Mouse (Mus musculus): ENCODE results near the gene Hist1h2ak. TPM values are rescaled to one million over a fixed set of nuclear protein-coding genes. Genes with fewer than 3 reads are reported as not detected.

The Hist1h2ak gene
- polyA plus RNA-seq, 1 experiment from 2014 or later = 43.1 TPM

DNA sequence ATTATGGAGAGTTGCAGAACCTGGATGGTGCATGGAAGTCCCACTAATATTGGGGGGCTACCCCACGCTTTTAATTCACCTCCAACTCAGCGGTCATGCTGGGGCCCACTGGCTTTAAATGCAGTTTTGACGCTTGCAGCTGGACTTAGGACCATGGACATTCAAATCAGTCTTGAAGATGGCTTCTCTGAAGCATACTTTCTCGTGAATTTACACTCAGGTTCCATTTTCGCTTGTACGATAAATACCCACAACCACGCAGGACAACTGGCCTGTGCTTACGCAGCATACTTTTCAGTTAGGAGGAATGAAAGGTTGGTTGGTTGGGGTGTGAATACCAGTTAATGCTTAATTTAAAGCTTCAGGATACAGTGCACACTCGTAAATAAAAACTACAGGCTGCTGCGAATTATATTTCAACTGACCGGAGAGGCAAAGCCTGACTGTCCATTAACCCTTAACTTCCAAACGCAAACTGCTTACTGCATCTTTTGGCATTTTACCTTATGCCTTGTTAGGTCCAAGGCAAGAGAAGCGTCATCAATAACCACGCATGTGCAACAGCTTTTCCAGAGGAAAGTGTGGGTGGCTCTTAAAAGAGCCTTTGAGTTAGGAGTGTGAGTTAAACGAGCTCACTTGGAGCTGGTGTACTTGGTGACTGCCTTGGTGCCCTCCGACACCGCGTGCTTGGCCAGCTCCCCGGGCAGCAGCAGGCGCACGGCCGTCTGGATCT is 38.3 kb downstream of the Hist1h2ak start:
- Histone ChIP-seq H3K4me1 (peaks cover 24% of the 10 kb centered on the region), H3K9me3 (no peaks in the 10 kb centered on the region), H3K36me3 (no peaks in the 10 kb centered on the region), H3K4me2 (peak overlapping the region; percentile 80), H3K9ac (peak overlapping the region; percentile 62), H3K27ac (peak overlapping the region; percentile 89), H3K27me3 (no peaks in the 10 kb centered on the region), H3K4me3 (peak overlapping the region; percentile 34)
- ATAC-seq (ENCODE audit: borderline replicate concordance, extremely low read depth, low FRiP score, low TSS enrichment) = no peak
- under 1% methylated on average over 22 of the region's 22 CpGs for WGBS

DNA sequence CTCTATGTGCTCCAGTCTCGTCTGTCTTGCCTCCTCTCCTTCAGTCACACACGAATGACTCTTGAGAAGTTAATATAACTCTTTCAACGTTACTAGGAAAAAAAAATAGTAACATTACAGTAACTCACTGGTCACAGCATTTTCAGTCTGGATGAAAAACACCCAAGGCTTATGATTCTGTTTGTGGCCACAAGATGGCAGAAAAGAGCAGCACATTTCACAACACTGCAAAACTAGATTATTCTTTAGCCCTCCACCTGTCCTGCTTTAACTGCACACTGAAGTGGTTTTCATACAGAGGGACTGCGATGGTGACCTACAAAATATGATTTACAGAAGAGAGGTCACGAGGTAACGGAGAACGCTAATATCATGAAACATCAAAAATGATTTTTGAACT is 38.9 kb downstream of the Hist1h2ak start:
- Histone ChIP-seq H3K4me1 (peaks cover 20% of the 10 kb centered on the region), H3K27me3 (no peaks in the 10 kb centered on the region), H3K9ac (peak overlapping the region; percentile 62), H3K27ac (peak overlapping the region; percentile 89), H3K4me3 (peak overlapping the region; percentile 34), H3K9me3 (no peaks in the 10 kb centered on the region), H3K36me3 (no peaks in the 10 kb centered on the region), H3K4me2 (peak overlapping the region; percentile 80)
- 0% methylated on average over 7 of the region's 7 CpGs for whole genome bisulfite sequencing
- no peak for ATAC-seq (ENCODE audit: borderline replicate concordance, extremely low read depth, low FRiP score, low TSS enrichment)

DNA sequence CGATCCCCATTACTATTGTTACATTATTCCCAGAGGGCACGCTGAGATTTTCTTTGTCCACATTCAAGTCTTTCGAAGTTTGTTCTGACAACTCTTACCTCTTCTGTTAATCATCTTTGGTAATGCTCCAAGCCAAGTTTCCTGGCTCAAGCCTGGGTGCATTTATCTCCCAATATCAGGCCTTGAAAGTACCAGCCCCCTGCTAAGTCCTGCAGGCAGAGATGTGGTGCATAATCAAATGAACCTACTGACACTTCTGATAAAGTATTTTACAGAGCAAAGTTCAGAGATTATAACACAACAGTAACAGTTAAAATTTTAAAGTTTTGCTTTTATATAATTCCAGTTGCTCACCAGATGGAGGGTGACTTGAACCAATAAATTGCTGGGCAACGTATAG is 41.9 kb downstream of the Hist1h2ak start:
- no peak overlapping the region for H3K9ac ChIP-seq
- H3K27me3 ChIP-seq = no peaks in the 10 kb centered on the region
- peak overlapping the region; percentile 75 for H3K4me3 ChIP-seq
- WGBS = 19% methylated on average over 4 of the region's 4 CpGs
- peaks cover 10% of the 10 kb centered on the region for H3K4me1 ChIP-seq
- ATAC-seq (ENCODE audit: borderline replicate concordance, extremely low read depth, low FRiP score, low TSS enrichment) = no peak
- H3K4me2 ChIP-seq = peak overlapping the region; percentile 61
- no peak overlapping the region for H3K27ac ChIP-seq
- no peaks in the 10 kb centered on the region for H3K9me3 ChIP-seq
- no peaks in the 10 kb centered on the region for H3K36me3 ChIP-seq

GRCm38 (mm10) chr13:21710821-21711525 is 42.7 kb downstream of the Hist1h2ak start:
- peak overlapping the region; percentile 75 for H3K4me3 ChIP-seq
- no peaks in the 10 kb centered on the region for H3K36me3 ChIP-seq
- peaks cover 10% of the 10 kb centered on the region for H3K4me1 ChIP-seq
- under 1% methylated on average over 22 of the region's 22 CpGs for WGBS
- H3K9ac ChIP-seq = peak overlapping the region; percentile 39; the same call in 1 of the 2 replicates
- peak overlapping the region; percentile 61 for H3K4me2 ChIP-seq
- ATAC-seq (ENCODE audit: borderline replicate concordance, extremely low read depth, low FRiP score, low TSS enrichment) = peak; percentile 78; the same call in 1 of the 2 replicates
- no peaks in the 10 kb centered on the region for H3K27me3 ChIP-seq
- H3K27ac ChIP-seq = peak overlapping the region; percentile 49; the same call in 1 of the 2 replicates
- H3K9me3 ChIP-seq = no peaks in the 10 kb centered on the region

DNA sequence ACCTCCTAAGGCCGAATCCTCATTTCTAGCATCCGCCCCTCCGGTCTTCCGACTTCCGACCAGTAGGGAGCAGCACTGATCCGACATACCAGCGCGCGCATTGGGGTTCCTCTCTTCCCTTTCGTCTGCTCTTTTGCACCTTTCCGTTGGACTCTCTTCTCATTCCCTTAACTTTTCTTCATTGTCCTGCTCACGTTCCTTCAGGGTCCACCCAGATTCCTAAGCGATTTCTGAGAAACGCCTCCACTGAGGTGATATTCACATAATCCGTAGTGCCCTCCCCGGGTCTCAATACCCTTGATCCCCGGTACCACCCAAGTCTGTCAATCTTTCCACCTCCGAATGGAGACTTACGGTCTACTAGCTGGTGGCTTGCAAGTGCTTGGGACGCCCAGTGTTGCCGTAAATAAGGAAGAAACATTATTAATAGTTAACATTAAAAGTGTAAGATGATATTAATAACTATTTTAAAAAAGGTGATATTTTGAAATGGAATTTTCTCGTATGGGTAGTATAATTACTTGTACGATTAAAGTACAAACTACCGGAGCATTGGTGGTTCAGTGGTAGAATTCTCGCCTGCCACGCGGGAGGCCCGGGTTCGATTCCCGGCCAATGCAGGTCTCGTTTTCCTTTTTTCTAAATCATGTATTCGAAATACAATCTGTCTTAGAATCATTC is 43.5 kb downstream of the Hist1h2ak start:
- Histone ChIP-seq H3K27ac (peak overlapping the region; percentile 93), H3K9me3 (no peaks in the 10 kb centered on the region), H3K4me1 (peaks cover 6% of the 10 kb centered on the region), H3K4me3 (peak overlapping the region; percentile 75), H3K36me3 (no peaks in the 10 kb centered on the region), H3K4me2 (peak overlapping the region; percentile 61), H3K9ac (peak overlapping the region; percentile 55), H3K27me3 (no peaks in the 10 kb centered on the region)
- ATAC-seq (ENCODE audit: borderline replicate concordance, extremely low read depth, low FRiP score, low TSS enrichment) = peak; percentile 73; the same call in 1 of the 2 replicates
- under 1% methylated on average over 32 of the region's 32 CpGs for WGBS

DNA sequence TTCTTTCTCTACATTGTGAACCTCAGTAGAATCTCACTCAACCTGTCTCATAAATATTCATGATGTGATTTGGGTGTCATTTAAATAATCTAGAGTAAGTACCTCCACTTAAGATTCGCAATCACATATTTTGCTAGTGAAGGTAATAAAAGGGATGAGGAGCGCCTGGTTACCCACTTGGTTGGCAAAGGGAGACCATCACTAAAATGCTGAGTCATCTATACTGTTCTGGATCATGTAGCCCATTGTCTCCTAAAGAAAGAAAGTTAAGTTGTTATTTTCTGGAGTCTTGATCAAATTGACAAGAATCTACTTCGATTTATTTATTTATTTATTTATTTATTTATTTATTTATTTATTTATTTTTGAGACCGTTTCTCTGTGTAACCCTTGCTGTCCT is 47.0 kb downstream of the Hist1h2ak start:
- no peak for ATAC-seq (ENCODE audit: borderline replicate concordance, extremely low read depth, low FRiP score, low TSS enrichment)
- H3K9me3 ChIP-seq = no peaks in the 10 kb centered on the region
- H3K27me3 ChIP-seq = no peaks in the 10 kb centered on the region
- H3K9ac ChIP-seq = no peak overlapping the region
- no peak overlapping the region for H3K27ac ChIP-seq
- H3K4me2 ChIP-seq = no peak overlapping the region
- no peak overlapping the region for H3K4me3 ChIP-seq
- H3K36me3 ChIP-seq = no peaks in the 10 kb centered on the region
- WGBS = 66% methylated on average over 4 of the region's 4 CpGs
- 0 out of 2 replicates have a peak, but pooled peaks cover 2% of the 10 kb centered on the region for H3K4me1 ChIP-seq

Small RNA genes lying within 50 kb of the gene (microRNA-seq; reads per million reads assigned to microRNA genes)
- not detected for gene Gm44346
- not detected for gene Gm44357
- gene Gm44367 = not detected
- 0.56 reads per million for gene Gm44454

Other genes with a start within 250 kb of the Hist1h2ak start
- 5.5 and 6.8 TPM in 2 replicates for gene Zkscan8, start 222.7 kb downstream of the Hist1h2ak start, polyA plus RNA-seq (2015; fragmentation: Nextera tagmentation; extraction: Ambion mirVana)
- 0.10 and 0.26 TPM in 2 replicates for gene Olfr1366, start 211.0 kb downstream of the Hist1h2ak start, polyA plus RNA-seq (2015; fragmentation: Nextera tagmentation; extraction: Ambion mirVana)
- 0.04 TPM in 1 of 2 replicates, not detected in the other for gene Olfr1535, start 193.9 kb downstream of the Hist1h2ak start, polyA plus RNA-seq (2015; fragmentation: Nextera tagmentation; extraction: Ambion mirVana)
- gene Olfr1364, start 172.1 kb downstream of the Hist1h2ak start, polyA plus RNA-seq (2015; fragmentation: Nextera tagmentation; extraction: Ambion mirVana) = not detected in 2 replicates
- not detected in 2 replicates for gene Olfr1362, start 139.8 kb downstream of the Hist1h2ak start, polyA plus RNA-seq (2015; fragmentation: Nextera tagmentation; extraction: Ambion mirVana)
- gene Olfr11, start 111.3 kb downstream of the Hist1h2ak start, polyA plus RNA-seq (2015; fragmentation: Nextera tagmentation; extraction: Ambion mirVana) = not detected in 2 replicates
- gene Olfr1361, start 90.4 kb downstream of the Hist1h2ak start, polyA plus RNA-seq (2015; fragmentation: Nextera tagmentation; extraction: Ambion mirVana) = not detected in 2 replicates
- not detected in 2 replicates for gene Olfr1360, start 76.4 kb downstream of the Hist1h2ak start, polyA plus RNA-seq (2015; fragmentation: Nextera tagmentation; extraction: Ambion mirVana)
- not detected in 2 replicates for gene Olfr1359, start 55.7 kb downstream of the Hist1h2ak start, polyA plus RNA-seq (2015; fragmentation: Nextera tagmentation; extraction: Ambion mirVana)
- 2.0 and 3.0 TPM in 2 replicates for gene Hist1h2bl, start 37.7 kb downstream of the Hist1h2ak start, polyA plus RNA-seq (2015; fragmentation: Nextera tagmentation; extraction: Ambion mirVana)
- gene Hist1h2ai, start 37.4 kb downstream of the Hist1h2ak start, polyA plus RNA-seq (2015; fragmentation: Nextera tagmentation; extraction: Ambion mirVana) = 25.5 and 29.4 TPM in 2 replicates
- 11.8 and 14.4 TPM in 2 replicates for gene Hist1h3h, start 36.2 kb downstream of the Hist1h2ak start, polyA plus RNA-seq (2015; fragmentation: Nextera tagmentation; extraction: Ambion mirVana)
- gene Hist1h2bm, start 31.8 kb downstream of the Hist1h2ak start, polyA plus RNA-seq (2015; fragmentation: Nextera tagmentation; extraction: Ambion mirVana) = 4.5 and 5.5 TPM in 2 replicates
- gene Hist1h4j, start 18.8 kb downstream of the Hist1h2ak start, polyA plus RNA-seq (2015; fragmentation: Nextera tagmentation; extraction: Ambion mirVana) = 1.8 and 3.1 TPM in 2 replicates
- gene Hist1h4k, start 3.3 kb downstream of the Hist1h2ak start, polyA plus RNA-seq (2015; fragmentation: Nextera tagmentation; extraction: Ambion mirVana) = 3.1 and 6.3 TPM in 2 replicates
- 5.5 and 6.1 TPM in 2 replicates for gene Hist1h2bn, start 296 bp upstream of the Hist1h2ak start, polyA plus RNA-seq (2015; fragmentation: Nextera tagmentation; extraction: Ambion mirVana)
- gene Hist1h1b, start 26.8 kb upstream of the Hist1h2ak start, polyA plus RNA-seq (2015; fragmentation: Nextera tagmentation; extraction: Ambion mirVana) = 41.4 and 42.0 TPM in 2 replicates
- gene Hist1h3i, start 29.5 kb upstream of the Hist1h2ak start, polyA plus RNA-seq (2015; fragmentation: Nextera tagmentation; extraction: Ambion mirVana) = 137 and 172 TPM in 2 replicates
- gene Hist1h2an, start 33.4 kb upstream of the Hist1h2ak start, polyA plus RNA-seq (2015; fragmentation: Nextera tagmentation; extraction: Ambion mirVana) = 10.7 and 22.4 TPM in 2 replicates
- 2.1 and 3.1 TPM in 2 replicates for gene Hist1h2bp, start 33.6 kb upstream of the Hist1h2ak start, polyA plus RNA-seq (2015; fragmentation: Nextera tagmentation; extraction: Ambion mirVana)
- 23.1 and 31.1 TPM in 2 replicates for gene Hist1h2bq, start 56.4 kb upstream of the Hist1h2ak start, polyA plus RNA-seq (2015; fragmentation: Nextera tagmentation; extraction: Ambion mirVana)
- gene Hist1h2ao, start 56.6 kb upstream of the Hist1h2ak start, polyA plus RNA-seq (2015; fragmentation: Nextera tagmentation; extraction: Ambion mirVana) = 1.7 TPM in 1 of 2 replicates, not detected in the other
- gene Hist1h4m, start 57.9 kb upstream of the Hist1h2ak start, polyA plus RNA-seq (2015; fragmentation: Nextera tagmentation; extraction: Ambion mirVana) = not detected in 2 replicates
- gene Hist1h4n, start 78.4 kb upstream of the Hist1h2ak start, polyA plus RNA-seq (2015; fragmentation: Nextera tagmentation; extraction: Ambion mirVana) = 19.5 and 22.5 TPM in 2 replicates
- 3,976 and 4,351 TPM in 2 replicates for gene Hist1h2ap, start 79.7 kb upstream of the Hist1h2ak start, polyA plus RNA-seq (2015; fragmentation: Nextera tagmentation; extraction: Ambion mirVana)
- gene Hist1h2br, start 79.9 kb upstream of the Hist1h2ak start, polyA plus RNA-seq (2015; fragmentation: Nextera tagmentation; extraction: Ambion mirVana) = 26.7 and 30.8 TPM in 2 replicates
- 11.6 and 13.3 TPM in 2 replicates for gene Zfp184, start 191.3 kb upstream of the Hist1h2ak start, polyA plus RNA-seq (2015; fragmentation: Nextera tagmentation; extraction: Ambion mirVana)
- gene Pom121l2, start 227.4 kb upstream of the Hist1h2ak start, polyA plus RNA-seq (2015; fragmentation: Nextera tagmentation; extraction: Ambion mirVana) = 0.09 and 0.32 TPM in 2 replicates